Comparison of ENCODE assay signal across 8 mouse cellular contexts in genomic region chr5:105428265-105428974, GRCm38 (mm10). TPM values are rescaled to one million over a fixed set of nuclear protein-coding genes. Genes with fewer than 3 reads are reported as not detected.
DNase-seq lines count a peak whose midpoint lies in the region; ATAC-seq and TF ChIP-seq lines count a peak whose summit lies in the region.

No protein-coding gene starts in this region.

- no peak overlapping the region for H3K4me3 ChIP-seq in midbrain, embryonic 14.5 days (replicated peaks; ENCODE audit: low read depth, low read length)
- H3K4me3 ChIP-seq in midbrain, embryonic 15.5 days: no peak overlapping the region
- no peak overlapping the region for H3K4me3 ChIP-seq in forebrain, postnatal 0 days (ENCODE audit: low read depth, low read length)

- H3K27me3 ChIP-seq in midbrain, embryonic 14.5 days (ENCODE audit: control insufficient read depth, insufficient read depth, low read length): no peaks in the 10 kb centered on the region
- H3K27me3 ChIP-seq in midbrain, embryonic 15.5 days (replicated peaks): no peaks in the 10 kb centered on the region
- no peaks in the 10 kb centered on the region for H3K27me3 ChIP-seq in forebrain, postnatal 0 days (ENCODE audit: insufficient read depth, low read length)

- no peak for DNase-seq in frontal cortex, adult 2 months (ENCODE audit: extremely low spot score in 1 of 2, low spot score in 1 of 2)
- DNase-seq in midbrain, embryonic 14.5 days: peak; percentile 9
- peak; percentile 25 for DNase-seq in heart, postnatal 4 days
- peak; percentile 78 for DNase-seq in lung, postnatal 25 days (ENCODE audit: low spot score)
- no peak for DNase-seq in forebrain, postnatal 0 days
- DNase-seq in frontal cortex, postnatal 10 days (ENCODE audit: low spot score in 2 of 2): no peak

- no peaks in the 10 kb centered on the region for H3K4me1 ChIP-seq in midbrain, embryonic 14.5 days (ENCODE audit: control insufficient read depth, insufficient read depth, low read length)
- no peaks in the 10 kb centered on the region for H3K4me1 ChIP-seq in midbrain, embryonic 15.5 days
- no peaks in the 10 kb centered on the region for H3K4me1 ChIP-seq in forebrain, postnatal 0 days (ENCODE audit: insufficient read depth)

- no peak overlapping the region for H3K27ac ChIP-seq in midbrain, embryonic 14.5 days (replicated peaks; ENCODE audit: low read depth, low read length)
- H3K27ac ChIP-seq in midbrain, embryonic 15.5 days: no peak overlapping the region
- no peak overlapping the region for H3K27ac ChIP-seq in forebrain, postnatal 0 days (ENCODE audit: low read depth, low read length)

- no peak overlapping the region for H3K9ac ChIP-seq in midbrain, embryonic 14.5 days (replicated peaks; ENCODE audit: low read length)
- H3K9ac ChIP-seq in midbrain, embryonic 15.5 days: no peak overlapping the region
- no peak overlapping the region for H3K9ac ChIP-seq in forebrain, postnatal 0 days

- peak; percentile 76 for ATAC-seq in frontal cortex, adult (ENCODE audit: low TSS enrichment)
- ATAC-seq in midbrain, embryonic 14.5 days (ENCODE audit: low FRiP score, low TSS enrichment): no peak
- ATAC-seq in midbrain, embryonic 15.5 days (replicated peaks): no peak
- no peak for ATAC-seq in forebrain, postnatal 0 days

- WGBS in midbrain, embryonic 14.5 days: 78% methylated on average over 12 of the region's 12 CpGs
- WGBS in midbrain, embryonic 15.5 days: 68% methylated on average over 12 of the region's 12 CpGs
- WGBS in forebrain, postnatal 0 days: 65% methylated on average over 12 of the region's 12 CpGs

- H3K4me2 ChIP-seq in midbrain, embryonic 14.5 days (ENCODE audit: low read length): no peak overlapping the region
- H3K4me2 ChIP-seq in midbrain, embryonic 15.5 days: no peak overlapping the region
- no peak overlapping the region for H3K4me2 ChIP-seq in forebrain, postnatal 0 days (ENCODE audit: low read depth)

- H3K9me3 ChIP-seq in midbrain, embryonic 14.5 days (ENCODE audit: control insufficient read depth, low read length): peaks cover 11% of the 10 kb centered on the region
- peaks cover 9% of the 10 kb centered on the region for H3K9me3 ChIP-seq in midbrain, embryonic 15.5 days
- H3K9me3 ChIP-seq in forebrain, postnatal 0 days (ENCODE audit: low read length): 0 out of 2 replicates have a peak, but pooled peaks cover 9% of the 10 kb centered on the region

- no peak for TF ChIP-seq CTCF in forebrain, postnatal 0 days (IDR thresholded peaks at IDR 0.05; ENCODE audit: low read depth)

- H3K36me3 ChIP-seq in midbrain, embryonic 14.5 days (ENCODE audit: control insufficient read depth, insufficient read depth, low read length): peaks cover 7% of the 10 kb centered on the region; the same call in 1 of the 2 replicates
- peaks cover 4% of the 10 kb centered on the region for H3K36me3 ChIP-seq in midbrain, embryonic 15.5 days (replicated peaks)
- H3K36me3 ChIP-seq in forebrain, postnatal 0 days (ENCODE audit: insufficient read depth): 0 out of 2 replicates have a peak, but pooled peaks cover 11% of the 10 kb centered on the region

RNA-seq across cellular contexts. Expression of gene Lrrc8b, which starts 12.8 kb away (rescaled TPM):
- 39.9 and 41.7 TPM in 2 replicates for polyA plus RNA-seq in frontal cortex, adult 2 months (2012; rRNA removed)
- polyA plus RNA-seq in midbrain, embryonic 14.5 days (2014; fragmentation: Nextera tagmentation; extraction: Ambion mirVana): 23.9 and 28.5 TPM in 2 replicates
- polyA plus RNA-seq in midbrain, embryonic 15.5 days (2015; fragmentation: Nextera tagmentation; extraction: Ambion mirVana): 17.7 and 18.0 TPM in 2 replicates
- total RNA-seq in heart, postnatal 4 days (2021): 10 to 100 TPM; 20.6 to 21.3 TPM
- total RNA-seq in forebrain, postnatal 0 days (2014; rRNA removed): 57.3 and 64.0 TPM in 2 replicates
- polyA plus RNA-seq in forebrain, postnatal 0 days (2015; fragmentation: Nextera tagmentation; extraction: Ambion mirVana): 16.5 and 20.8 TPM in 2 replicates

Comparison
In these comparisons a context has a peak if more than half of its experiments do, and no peak if none do; other contexts are left out.
1. DNase-seq: peak in midbrain, embryonic 14.5 days (single experiment), heart, postnatal 4 days (single experiment) and lung, postnatal 25 days (single experiment); none in frontal cortex, adult 2 months (0 of 2), forebrain, postnatal 0 days (single experiment) and frontal cortex, postnatal 10 days (0 of 2).